Mouse (Mus musculus): ENCODE results near the gene Omd. TPM values are rescaled to one million over a fixed set of nuclear protein-coding genes. Genes with fewer than 3 reads are reported as not detected.
A peak's percentile ranks its signal among the peaks of the same experiment; 100 is the strongest.
"Not testable (repeated sequence)": the region's sequence is repeated elsewhere in the genome, so short reads cannot be mapped to it uniquely, and the experiment has no call there.

The Omd gene
- total RNA-seq (2022) = 1 to 10 TPM in 3 of 4 experiments, under 1 TPM in 1; 0.68 to 2.0 (median 1.1) TPM

GRCm38 (mm10) chr13:49581541-49582530 is at the start of gene Omd:
Gene Omd, plus strand, starts transcription at chr13:49582462.
- DNase-seq (ENCODE audit: low spot score) = peak; percentile 60

GRCm38 (mm10) chr13:49536946-49537345 is 45.3 kb upstream of the Omd start:
- no peak for DNase-seq (ENCODE audit: low spot score)

- DNase-seq (ENCODE audit: low spot score) = no peak
Observed at GRCm38 (mm10) chr13:49538693-49539092, 43.6 kb upstream of the Omd start.

GRCm38 (mm10) chr13:49544279-49544678 is 38.0 kb upstream of the Omd start, which contains the start of gene Aspn:
Gene Aspn, plus strand, starts transcription at chr13:49544443.
- DNase-seq (ENCODE audit: low spot score) = peak; percentile 60

GRCm38 (mm10) chr13:49545646-49546045 is 36.6 kb upstream of the Omd start:
- DNase-seq (ENCODE audit: low spot score) = peak; percentile 31

GRCm38 (mm10) chr13:49546517-49546916 is 35.7 kb upstream of the Omd start:
- peak; percentile 68 for DNase-seq (ENCODE audit: low spot score)

GRCm38 (mm10) chr13:49547563-49548150 is 34.6 kb upstream of the Omd start:
- no peak for DNase-seq (ENCODE audit: low spot score)

- no peak for DNase-seq (ENCODE audit: low spot score)
Observed at GRCm38 (mm10) chr13:49549616-49550015, 32.6 kb upstream of the Omd start.

GRCm38 (mm10) chr13:49554519-49554918 is 27.7 kb upstream of the Omd start:
- no peak for DNase-seq (ENCODE audit: low spot score)

GRCm38 (mm10) chr13:49556203-49556602 is 26.1 kb upstream of the Omd start:
- DNase-seq (ENCODE audit: low spot score) = no peak

- no peak for DNase-seq (ENCODE audit: low spot score)
Observed at GRCm38 (mm10) chr13:49556924-49557323, 25.3 kb upstream of the Omd start.

GRCm38 (mm10) chr13:49559185-49559584 is 23.1 kb upstream of the Omd start:
- no peak for DNase-seq (ENCODE audit: low spot score)

GRCm38 (mm10) chr13:49560886-49561285 is 21.4 kb upstream of the Omd start:
- DNase-seq (ENCODE audit: low spot score) = no peak

GRCm38 (mm10) chr13:49564347-49564746 is 17.9 kb upstream of the Omd start:
- DNase-seq (ENCODE audit: low spot score) = no peak

- DNase-seq (ENCODE audit: low spot score) = no peak
Observed at GRCm38 (mm10) chr13:49570371-49570770, 11.9 kb upstream of the Omd start.

- DNase-seq (ENCODE audit: low spot score) = no peak
Observed at GRCm38 (mm10) chr13:49571418-49571817, 10.8 kb upstream of the Omd start.

GRCm38 (mm10) chr13:49583859-49584258 is 1.6 kb downstream of the Omd start:
- no peak for DNase-seq (ENCODE audit: low spot score)

GRCm38 (mm10) chr13:49584307-49585005 is 2.2 kb downstream of the Omd start:
- no peak for DNase-seq (ENCODE audit: low spot score)

- no peak for DNase-seq (ENCODE audit: low spot score)
Observed at GRCm38 (mm10) chr13:49586062-49586461, 3.8 kb downstream of the Omd start.

GRCm38 (mm10) chr13:49602541-49602940 is 20.3 kb downstream of the Omd start:
- DNase-seq (ENCODE audit: low spot score) = not testable (repeated sequence)

GRCm38 (mm10) chr13:49603603-49604002 is 21.3 kb downstream of the Omd start:
- DNase-seq (ENCODE audit: low spot score) = no peak

- DNase-seq (ENCODE audit: low spot score) = peak; percentile 78
Observed at GRCm38 (mm10) chr13:49607714-49608113, 25.5 kb downstream of the Omd start, which contains the start of gene Ogn. Gene Ogn, plus strand, starts transcription at chr13:49608046.

All from heart, adult 8-10 months (tissue).